Mouse (Mus musculus) cerebellum, adult 2 months (tissue): ENCODE results near the gene Gpatch2.

Source experiments
- CTCF ChIP-seq: fragments of 200-500 bp; IDR thresholded peaks from 2 replicates; pipeline ENCODE4 v1.5.1; 2011; ENCODE audit warnings: low read depth, mild to moderate bottlenecking, control low read depth, low read length, moderate library complexity, borderline replicate concordance; ENCODE audit not compliant: insufficient read depth
- POLR2A ChIP-seq: fragments of 200-500 bp; IDR thresholded peaks from 2 replicates; pipeline ENCODE4 v1.6.1; 2011; ENCODE audit warnings: low read length, control low read depth, borderline replicate concordance; ENCODE audit not compliant: insufficient read depth

DNA sequence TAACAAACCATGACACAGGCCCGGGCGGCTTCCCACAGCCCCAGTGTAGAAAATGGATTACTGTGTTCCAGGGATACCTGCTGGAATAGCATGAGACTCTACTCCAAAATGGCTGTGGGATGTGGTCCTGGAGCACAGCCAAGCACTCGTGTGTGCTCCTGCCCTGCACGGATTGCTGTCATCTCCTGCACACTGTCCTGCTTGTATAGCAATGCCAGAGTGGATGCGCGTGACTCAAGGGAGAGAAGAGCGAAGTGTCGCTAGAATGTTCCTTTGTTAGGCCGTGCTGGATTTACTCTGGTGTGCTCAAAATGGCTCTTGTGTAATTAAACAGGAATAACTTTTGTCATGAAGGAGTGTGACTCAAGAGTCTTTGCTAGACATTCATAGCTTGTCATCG lies 87.9 kb downstream of the Gpatch2 start:
- TF ChIP-seq CTCF (no peak), POLR2A (no peak)
